Mouse (Mus musculus): ENCODE results near the gene Tenm1.

- no peak for TF ChIP-seq CTCF (IDR thresholded peaks at IDR 0.05; ENCODE audit: extremely low read depth, insufficient read depth, insufficient read length, insufficient replicate concordance)
- no peak for TF ChIP-seq POLR2A (IDR thresholded peaks at IDR 0.05; ENCODE audit: low read depth, low read length)
These were observed 781.8 kb downstream of the Tenm1 start for GRCm38 (mm10) chrX:42647131-42647530.
